Mouse (Mus musculus) embryonic fibroblast, embryonic 13.5 days (primary cell): ENCODE measurements around the gene Ctnnd2. TPM values are rescaled to one million over a fixed set of nuclear protein-coding genes. Genes with fewer than 3 reads are reported as not detected.

ENCODE experiments used
- H3K27ac ChIP-seq: 2 replicates; pipeline ENCODE4 v1.5.1; 2012; ENCODE audit warnings: low read length, control low read depth, inconsistent platforms; ENCODE audit not compliant: insufficient read depth
- H3K4me1 ChIP-seq: 2 replicates; pipeline ENCODE4 v1.6.1; 2011; ENCODE audit warnings: low read length; ENCODE audit not compliant: control insufficient read depth, insufficient read depth
- H3K4me3 ChIP-seq: 2 replicates; pipeline ENCODE4 v1.5.1; 2011; ENCODE audit warnings: mild to moderate bottlenecking, control low read depth, low read length; ENCODE audit not compliant: insufficient read depth
- CTCF ChIP-seq: IDR thresholded peaks from 2 replicates; pipeline ENCODE4 v1.5.1; 2011; ENCODE audit warnings: mild to moderate bottlenecking, control low read depth, low read length, moderate library complexity, borderline replicate concordance; ENCODE audit not compliant: insufficient read depth
- POLR2A ChIP-seq: IDR thresholded peaks from 2 replicates; pipeline ENCODE4 v1.6.1; 2011; ENCODE audit warnings: low read depth, mild to moderate bottlenecking, control low read depth, low read length, moderate library complexity
- polyA plus RNA-seq: library from polyadenylated mRNA; stranded (reverse); fragments of >200 nt; gene quantifications from 2 replicates; pipeline ENCODE4 v1.2.4, GENCODE M21; 2011; ENCODE audit warnings: low read depth; ENCODE audit not compliant: missing spikeins, insufficient read length

Gene Ctnnd2
- polyA plus RNA-seq, 1 experiment: 6.5 TPM

GRCm38 (mm10) chr15:31022012-31022411 is 849.6 kb downstream of the Ctnnd2 start:
- no peak for TF ChIP-seq POLR2A
- TF ChIP-seq CTCF: no peak
- no peaks in the 10 kb centered on the region for H3K4me1 ChIP-seq
- no peak overlapping the region for H3K27ac ChIP-seq
- H3K4me3 ChIP-seq: no peak overlapping the region

GRCm38 (mm10) chr15:31022497-31022896 is 850.1 kb downstream of the Ctnnd2 start:
- Histone ChIP-seq H3K4me3 (no peak overlapping the region), H3K4me1 (no peaks in the 10 kb centered on the region), H3K27ac (no peak overlapping the region)
- TF ChIP-seq POLR2A: no peak
- TF ChIP-seq CTCF: no peak

- Histone ChIP-seq H3K4me1 (no peaks in the 10 kb centered on the region), H3K4me3 (no peak overlapping the region), H3K27ac (no peak overlapping the region)
- no peak for TF ChIP-seq POLR2A
- no peak for TF ChIP-seq CTCF
Measured at GRCm38 (mm10) chr15:31023766-31024165, 851.4 kb downstream of the Ctnnd2 start.

GRCm38 (mm10) chr15:31027448-31028230 is 855.2 kb downstream of the Ctnnd2 start:
- Histone ChIP-seq H3K4me3 (no peak overlapping the region), H3K27ac (no peak overlapping the region), H3K4me1 (no peaks in the 10 kb centered on the region)
- no peak for TF ChIP-seq CTCF
- TF ChIP-seq POLR2A: no peak

- Histone ChIP-seq H3K4me1 (no peaks in the 10 kb centered on the region), H3K4me3 (no peak overlapping the region), H3K27ac (no peak overlapping the region)
- TF ChIP-seq CTCF: no peak
- no peak for TF ChIP-seq POLR2A
Measured at GRCm38 (mm10) chr15:31044983-31045382, 872.6 kb downstream of the Ctnnd2 start.

GRCm38 (mm10) chr15:31051496-31051895 is 879.1 kb downstream of the Ctnnd2 start:
- H3K27ac ChIP-seq: no peak overlapping the region
- H3K4me3 ChIP-seq: no peak overlapping the region
- no peaks in the 10 kb centered on the region for H3K4me1 ChIP-seq
- TF ChIP-seq CTCF: no peak
- TF ChIP-seq POLR2A: no peak

GRCm38 (mm10) chr15:31056145-31056544 is 883.8 kb downstream of the Ctnnd2 start:
- TF ChIP-seq POLR2A (no peak), CTCF (no peak)
- no peaks in the 10 kb centered on the region for H3K4me1 ChIP-seq

GRCm38 (mm10) chr15:31058315-31058714 is 885.9 kb downstream of the Ctnnd2 start:
- TF ChIP-seq CTCF: no peak
- no peak for TF ChIP-seq POLR2A
- Histone ChIP-seq H3K4me1 (no peaks in the 10 kb centered on the region), H3K27ac (no peak overlapping the region), H3K4me3 (no peak overlapping the region)

More at GRCm38 (mm10) chr15:31056145-31056544, 883.8 kb downstream of the Ctnnd2 start:
- Histone ChIP-seq H3K27ac (no peak overlapping the region), H3K4me3 (no peak overlapping the region)

GRCm38 (mm10) chr15:31063734-31064133 is 891.3 kb downstream of the Ctnnd2 start:
- no peak overlapping the region for H3K4me3 ChIP-seq
- TF ChIP-seq POLR2A: no peak
- H3K4me1 ChIP-seq: no peaks in the 10 kb centered on the region
- H3K27ac ChIP-seq: no peak overlapping the region

- H3K27ac ChIP-seq: no peak overlapping the region
- no peak overlapping the region for H3K4me3 ChIP-seq
- peaks cover 7% of the 10 kb centered on the region for H3K4me1 ChIP-seq
- TF ChIP-seq POLR2A: no peak
- TF ChIP-seq CTCF: no peak
Measured at GRCm38 (mm10) chr15:31068127-31068526, 895.7 kb downstream of the Ctnnd2 start.
